Mouse (Mus musculus): Measurements from ENCODE around the gene Ddit4l. TPM values are rescaled to one million over a fixed set of nuclear protein-coding genes. Genes with fewer than 3 reads are reported as not detected.
"Not testable (repeated sequence)": the region's sequence is repeated elsewhere in the genome, so short reads cannot be mapped to it uniquely, and the experiment has no call there.

Gene Ddit4l
- polyA plus RNA-seq (2012; rRNA removed) = 9.7 and 11.2 TPM in 2 replicates

GRCm38 (mm10) chr3:137621312-137621711, at the start of gene Ddit4l:
Ddit4l (plus strand) TSS chr3:137621612.
- H3K27me3 ChIP-seq (ENCODE audit: control insufficient read depth, insufficient read depth, low read length); H3K36me3 ChIP-seq (ENCODE audit: control insufficient read depth, insufficient read depth, low read length): not testable (repeated sequence)
- Histone ChIP-seq H3K4me1 (ENCODE audit: control insufficient read depth, insufficient read depth, low read length) (peaks cover 13% of the 10 kb centered on the region), H3K27ac (ENCODE audit: control insufficient read depth, insufficient read depth, low read depth, low read length) (peak within 1 kb of the TSS; percentile 77), H3K4me3 (ENCODE audit: control insufficient read depth, low read depth, low read length) (peak within 1 kb of the TSS; percentile 7; the same call in 1 of the 2 replicates)

GRCm38 (mm10) chr3:137576146-137576545, 45.3 kb upstream of the Ddit4l start:
- H3K27me3 ChIP-seq (ENCODE audit: control insufficient read depth, insufficient read depth, low read length) = no peaks in the 10 kb centered on the region
- no peak for TF ChIP-seq POLR2A (IDR thresholded peaks at IDR 0.05; ENCODE audit: control insufficient read depth, low read depth, low read length)
- TF ChIP-seq CTCF (IDR thresholded peaks at IDR 0.05; ENCODE audit: control insufficient read depth, insufficient read depth, insufficient replicate concordance, low read depth, low read length) = no peak

GRCm38 (mm10) chr3:137586376-137586969, 34.9 kb upstream of the Ddit4l start:
- no peak overlapping the region for H3K27ac ChIP-seq (ENCODE audit: control insufficient read depth, insufficient read depth, low read depth, low read length)
- H3K4me3 ChIP-seq (ENCODE audit: control insufficient read depth, low read depth, low read length) = no peak overlapping the region
- no peaks in the 10 kb centered on the region for H3K4me1 ChIP-seq (ENCODE audit: control insufficient read depth, insufficient read depth, low read length)
- H3K36me3 ChIP-seq (ENCODE audit: control insufficient read depth, insufficient read depth, low read length) = no peaks in the 10 kb centered on the region
- TF ChIP-seq CTCF (IDR thresholded peaks at IDR 0.05; ENCODE audit: control insufficient read depth, insufficient read depth, insufficient replicate concordance, low read depth, low read length) (no peak), POLR2A (IDR thresholded peaks at IDR 0.05; ENCODE audit: control insufficient read depth, low read depth, low read length) (no peak)
- H3K27me3 ChIP-seq (ENCODE audit: control insufficient read depth, insufficient read depth, low read length) = no peaks in the 10 kb centered on the region

More at GRCm38 (mm10) chr3:137576146-137576545, 45.3 kb upstream of the Ddit4l start:
- Histone ChIP-seq H3K4me3 (ENCODE audit: control insufficient read depth, low read depth, low read length) (no peak overlapping the region), H3K27ac (ENCODE audit: control insufficient read depth, insufficient read depth, low read depth, low read length) (no peak overlapping the region), H3K36me3 (ENCODE audit: control insufficient read depth, insufficient read depth, low read length) (no peaks in the 10 kb centered on the region), H3K4me1 (ENCODE audit: control insufficient read depth, insufficient read depth, low read length) (no peaks in the 10 kb centered on the region)

- TF ChIP-seq CTCF (IDR thresholded peaks at IDR 0.05; ENCODE audit: control insufficient read depth, insufficient read depth, insufficient replicate concordance, low read depth, low read length) = no peak
- TF ChIP-seq POLR2A (IDR thresholded peaks at IDR 0.05; ENCODE audit: control insufficient read depth, low read depth, low read length) = no peak
- no peak overlapping the region for H3K4me3 ChIP-seq (ENCODE audit: control insufficient read depth, low read depth, low read length)
- H3K27ac ChIP-seq (ENCODE audit: control insufficient read depth, insufficient read depth, low read depth, low read length) = no peak overlapping the region
- no peaks in the 10 kb centered on the region for H3K27me3 ChIP-seq (ENCODE audit: control insufficient read depth, insufficient read depth, low read length)
- H3K4me1 ChIP-seq (ENCODE audit: control insufficient read depth, insufficient read depth, low read length) = no peaks in the 10 kb centered on the region
- no peaks in the 10 kb centered on the region for H3K36me3 ChIP-seq (ENCODE audit: control insufficient read depth, insufficient read depth, low read length)
Measured at GRCm38 (mm10) chr3:137589811-137590210, 31.6 kb upstream of the Ddit4l start.

GRCm38 (mm10) chr3:137594332-137594905, 27.0 kb upstream of the Ddit4l start:
- no peaks in the 10 kb centered on the region for H3K4me1 ChIP-seq (ENCODE audit: control insufficient read depth, insufficient read depth, low read length)
- no peak overlapping the region for H3K4me3 ChIP-seq (ENCODE audit: control insufficient read depth, low read depth, low read length)
- no peak for TF ChIP-seq POLR2A (IDR thresholded peaks at IDR 0.05; ENCODE audit: control insufficient read depth, low read depth, low read length)
- no peak for TF ChIP-seq CTCF (IDR thresholded peaks at IDR 0.05; ENCODE audit: control insufficient read depth, insufficient read depth, insufficient replicate concordance, low read depth, low read length)
- no peak overlapping the region for H3K27ac ChIP-seq (ENCODE audit: control insufficient read depth, insufficient read depth, low read depth, low read length)
- H3K36me3 ChIP-seq (ENCODE audit: control insufficient read depth, insufficient read depth, low read length) = no peaks in the 10 kb centered on the region
- H3K27me3 ChIP-seq (ENCODE audit: control insufficient read depth, insufficient read depth, low read length) = no peaks in the 10 kb centered on the region

GRCm38 (mm10) chr3:137608918-137609435, 12.4 kb upstream of the Ddit4l start:
- H3K4me1 ChIP-seq (ENCODE audit: control insufficient read depth, insufficient read depth, low read length) = no peaks in the 10 kb centered on the region
- no peaks in the 10 kb centered on the region for H3K27me3 ChIP-seq (ENCODE audit: control insufficient read depth, insufficient read depth, low read length)
- H3K36me3 ChIP-seq (ENCODE audit: control insufficient read depth, insufficient read depth, low read length) = no peaks in the 10 kb centered on the region
- no peak overlapping the region for H3K4me3 ChIP-seq (ENCODE audit: control insufficient read depth, low read depth, low read length)
- TF ChIP-seq POLR2A (IDR thresholded peaks at IDR 0.05; ENCODE audit: control insufficient read depth, low read depth, low read length) (no peak), CTCF (IDR thresholded peaks at IDR 0.05; ENCODE audit: control insufficient read depth, insufficient read depth, insufficient replicate concordance, low read depth, low read length) (no peak)
- H3K27ac ChIP-seq (ENCODE audit: control insufficient read depth, insufficient read depth, low read depth, low read length) = no peak overlapping the region

- H3K36me3 ChIP-seq (ENCODE audit: control insufficient read depth, insufficient read depth, low read length) = no peaks in the 10 kb centered on the region
- no peaks in the 10 kb centered on the region for H3K4me1 ChIP-seq (ENCODE audit: control insufficient read depth, insufficient read depth, low read length)
- TF ChIP-seq POLR2A (IDR thresholded peaks at IDR 0.05; ENCODE audit: control insufficient read depth, low read depth, low read length) = no peak
- TF ChIP-seq CTCF (IDR thresholded peaks at IDR 0.05; ENCODE audit: control insufficient read depth, insufficient read depth, insufficient replicate concordance, low read depth, low read length) = no peak
- no peaks in the 10 kb centered on the region for H3K27me3 ChIP-seq (ENCODE audit: control insufficient read depth, insufficient read depth, low read length)
- H3K4me3 ChIP-seq (ENCODE audit: control insufficient read depth, low read depth, low read length) = no peak overlapping the region
- H3K27ac ChIP-seq (ENCODE audit: control insufficient read depth, insufficient read depth, low read depth, low read length) = no peak overlapping the region
Measured at GRCm38 (mm10) chr3:137610457-137611109, 10.8 kb upstream of the Ddit4l start.

All from testis, adult 2 months (tissue).